Mouse (Mus musculus) liver, postnatal 0 days (tissue): Measurements from ENCODE around the gene Klhl18.

Experiments
- CTCF ChIP-seq: sonication (generic); IDR thresholded peaks from 2 replicates; pipeline ENCODE4 v1.5.1; 2016; ENCODE audit warnings: antibody characterized with exemption, low read depth
- EP300 ChIP-seq: IDR thresholded peaks from 2 replicates; pipeline ENCODE4 v1.6.1; 2016; ENCODE audit warnings: antibody characterized with exemption, low read depth, mild to moderate bottlenecking

DNA sequence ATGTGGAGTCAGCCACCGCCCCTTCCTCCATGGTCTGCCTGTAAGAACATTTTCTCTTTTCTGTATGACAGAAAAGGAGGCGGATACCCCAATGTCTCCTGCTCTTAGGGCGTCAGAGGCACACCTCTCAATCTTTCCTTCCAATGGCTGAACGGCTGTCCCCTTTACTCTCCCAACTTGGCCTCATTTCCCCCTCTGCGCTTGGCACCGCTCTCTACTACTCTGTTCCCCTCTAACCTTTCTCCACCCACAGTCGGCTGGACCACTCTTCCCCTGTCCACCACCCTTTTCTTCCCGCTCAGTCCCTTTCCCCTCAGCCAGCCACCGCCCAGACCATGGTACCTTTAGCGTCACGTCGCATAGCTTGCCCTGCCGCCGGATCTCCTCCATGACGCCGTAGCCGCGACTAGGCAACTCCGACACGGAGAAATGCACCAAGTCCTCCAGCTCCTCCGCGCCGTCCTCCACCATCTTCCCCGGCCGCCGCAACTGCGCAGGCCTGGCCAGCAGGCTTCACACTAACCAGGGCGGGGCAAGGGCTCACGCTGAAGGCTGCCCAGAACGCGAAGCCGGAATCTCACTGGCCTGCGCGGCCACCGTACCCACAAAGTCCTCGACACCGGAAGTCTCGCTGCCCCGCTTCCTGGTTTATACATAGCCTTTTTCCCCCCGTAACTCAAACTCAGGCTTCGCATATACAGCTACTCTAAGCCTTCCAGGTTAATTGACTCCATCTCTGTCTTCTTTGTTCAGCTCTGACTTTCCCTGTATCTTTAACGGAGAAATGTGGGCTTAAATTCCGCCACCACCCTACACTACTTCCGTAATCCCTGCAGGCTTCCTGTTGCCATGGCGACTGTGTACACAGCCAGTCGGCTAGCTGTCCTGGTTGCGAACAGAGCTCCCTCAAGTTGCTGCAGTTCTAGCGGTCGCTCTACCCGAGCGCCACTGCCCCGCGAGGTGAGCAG is at the start of gene Klhl18, which contains the start of gene Kif9:
- TF ChIP-seq CTCF = no peak
- no peak for TF ChIP-seq EP300
